Mouse (Mus musculus) liver (tissue): ENCODE measurements around the gene Atp8b4.
A peak's percentile ranks its signal among the peaks of the same experiment; 100 is the strongest.
"Not testable (repeated sequence)": the region's sequence is repeated elsewhere in the genome, so short reads cannot be mapped to it uniquely, and the experiment has no call there.

Source experiments
- DNase-seq: peaks from one replicate; pipeline ENCODE4 v3.0.0-alpha.2; 2020; ENCODE audit warnings: mixed read lengths

Gene Atp8b4

GRCm38 (mm10) chr2:126495832-126496695 is 4.4 kb downstream of the Atp8b4 start:
- DNase-seq = no peak

GRCm38 (mm10) chr2:126495230-126495629 is 5.2 kb downstream of the Atp8b4 start:
- DNase-seq = no peak

- DNase-seq = no peak
Observed at GRCm38 (mm10) chr2:126493306-126493705, 7.2 kb downstream of the Atp8b4 start.

GRCm38 (mm10) chr2:126492713-126493112 is 7.8 kb downstream of the Atp8b4 start:
- DNase-seq = no peak

GRCm38 (mm10) chr2:126491446-126491845 is 9.0 kb downstream of the Atp8b4 start:
- DNase-seq = no peak

GRCm38 (mm10) chr2:126490573-126490972 is 9.9 kb downstream of the Atp8b4 start:
- DNase-seq = no peak

- no peak for DNase-seq
Observed at GRCm38 (mm10) chr2:126485262-126486017, 15.0 kb downstream of the Atp8b4 start.

- no peak for DNase-seq
Observed at GRCm38 (mm10) chr2:126483337-126483736, 17.1 kb downstream of the Atp8b4 start.

- no peak for DNase-seq
Observed at GRCm38 (mm10) chr2:126477556-126477955, 22.9 kb downstream of the Atp8b4 start.

GRCm38 (mm10) chr2:126475681-126476410 is 24.6 kb downstream of the Atp8b4 start:
- peak; percentile 26 for DNase-seq

- no peak for DNase-seq
Observed at GRCm38 (mm10) chr2:126474019-126474418, 26.5 kb downstream of the Atp8b4 start.

GRCm38 (mm10) chr2:126472836-126473235 is 27.6 kb downstream of the Atp8b4 start:
- no peak for DNase-seq

- DNase-seq = no peak
Observed at GRCm38 (mm10) chr2:126467790-126468189, 32.7 kb downstream of the Atp8b4 start.

GRCm38 (mm10) chr2:126466391-126467134 is 33.9 kb downstream of the Atp8b4 start:
- no peak for DNase-seq

- DNase-seq = no peak
Observed at GRCm38 (mm10) chr2:126458661-126459060, 41.8 kb downstream of the Atp8b4 start.

GRCm38 (mm10) chr2:126457759-126458158 is 42.7 kb downstream of the Atp8b4 start:
- not testable (repeated sequence) for DNase-seq

- DNase-seq = no peak
Observed at GRCm38 (mm10) chr2:126450937-126451302, 49.6 kb downstream of the Atp8b4 start.

- peak; percentile 35 for DNase-seq
Observed at GRCm38 (mm10) chr2:126450210-126450936, 50.1 kb downstream of the Atp8b4 start.

GRCm38 (mm10) chr2:126445039-126445438 is 55.4 kb downstream of the Atp8b4 start:
- no peak for DNase-seq

GRCm38 (mm10) chr2:126441586-126441985 is 58.9 kb downstream of the Atp8b4 start:
- DNase-seq = no peak

GRCm38 (mm10) chr2:126434712-126435111 is 65.8 kb downstream of the Atp8b4 start:
- no peak for DNase-seq

GRCm38 (mm10) chr2:126434305-126434704 is 66.2 kb downstream of the Atp8b4 start:
- no peak for DNase-seq
